Mouse (Mus musculus): Measurements from ENCODE around the gene Pou3f3. TPM values are rescaled to one million over a fixed set of nuclear protein-coding genes. Genes with fewer than 3 reads are reported as not detected.
A peak's percentile ranks its signal among the peaks of the same experiment; 100 is the strongest.

Pou3f3 gene
- polyA plus RNA-seq, 1 experiment from 2014 or later: 0.03 TPM

- H3K4me2 ChIP-seq: no peak overlapping the region
- H3K27me3 ChIP-seq (replicated peaks): peaks cover 98% of the 10 kb centered on the region
- H3K9me3 ChIP-seq: no peaks in the 10 kb centered on the region
- H3K9ac ChIP-seq: no peak overlapping the region
- peaks cover 9% of the 10 kb centered on the region for H3K4me1 ChIP-seq
- H3K27ac ChIP-seq (replicated peaks): no peak overlapping the region
- WGBS: 8% methylated on average over 4 of the region's 4 CpGs
- no peaks in the 10 kb centered on the region for H3K36me3 ChIP-seq
- ATAC-seq (ENCODE audit: extremely low read depth, insufficient number of reproducible peaks, low FRiP score, low TSS enrichment): no peak
- no peak overlapping the region for H3K4me3 ChIP-seq
These were observed 16.7 kb downstream of the Pou3f3 start for GRCm38 (mm10) chr1:42712311-42712690.

DNA sequence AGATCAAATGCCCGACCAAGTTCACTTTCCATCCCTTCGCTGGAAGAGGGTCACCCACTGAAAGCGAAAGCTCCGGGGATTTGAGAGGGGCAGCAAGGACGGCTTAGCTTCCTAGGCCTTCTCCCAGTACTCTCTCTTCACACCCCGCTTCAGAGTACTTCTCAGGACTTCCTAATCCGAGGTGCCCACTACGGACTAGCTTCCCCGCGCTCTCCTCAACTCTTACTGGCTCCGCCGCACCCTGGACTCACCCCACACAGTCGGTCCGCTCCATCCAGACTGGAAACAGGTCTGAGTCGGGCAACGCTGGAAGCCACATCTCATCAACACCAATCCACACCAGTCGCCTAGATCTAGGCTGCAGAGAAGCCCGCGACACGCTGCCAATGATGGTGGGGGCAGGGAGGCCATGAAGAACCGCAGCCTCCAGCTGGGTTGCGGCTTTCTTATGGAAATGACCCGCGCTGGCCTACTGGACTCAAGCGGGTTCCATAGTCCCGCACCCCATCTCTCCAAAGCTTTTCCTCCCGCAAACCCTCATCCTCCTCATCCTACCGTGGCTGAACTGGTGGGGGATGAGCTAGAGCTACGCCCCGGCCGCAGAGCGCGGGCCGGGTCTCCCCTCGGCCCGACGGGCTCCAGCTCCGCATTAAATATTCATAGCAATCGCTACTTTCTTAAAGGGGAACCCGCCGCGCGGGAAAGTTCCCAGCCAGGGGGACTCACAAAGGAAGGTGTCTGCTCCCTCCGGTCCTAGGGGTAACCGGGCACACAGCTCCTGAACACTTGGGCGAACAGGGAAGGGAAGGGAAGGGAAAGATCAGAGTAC, 17.8 kb downstream of the Pou3f3 start:
- Histone ChIP-seq H3K27ac (replicated peaks) (no peak overlapping the region), H3K9ac (peak overlapping the region; percentile 71), H3K4me1 (peaks cover 9% of the 10 kb centered on the region), H3K4me2 (peak overlapping the region; percentile 83), H3K9me3 (no peaks in the 10 kb centered on the region), H3K36me3 (no peaks in the 10 kb centered on the region), H3K4me3 (peak overlapping the region; percentile 50), H3K27me3 (replicated peaks) (peaks cover 96% of the 10 kb centered on the region)
- ATAC-seq (ENCODE audit: extremely low read depth, insufficient number of reproducible peaks, low FRiP score, low TSS enrichment): no peak
- WGBS: under 1% methylated on average over 46 of the region's 46 CpGs

DNA sequence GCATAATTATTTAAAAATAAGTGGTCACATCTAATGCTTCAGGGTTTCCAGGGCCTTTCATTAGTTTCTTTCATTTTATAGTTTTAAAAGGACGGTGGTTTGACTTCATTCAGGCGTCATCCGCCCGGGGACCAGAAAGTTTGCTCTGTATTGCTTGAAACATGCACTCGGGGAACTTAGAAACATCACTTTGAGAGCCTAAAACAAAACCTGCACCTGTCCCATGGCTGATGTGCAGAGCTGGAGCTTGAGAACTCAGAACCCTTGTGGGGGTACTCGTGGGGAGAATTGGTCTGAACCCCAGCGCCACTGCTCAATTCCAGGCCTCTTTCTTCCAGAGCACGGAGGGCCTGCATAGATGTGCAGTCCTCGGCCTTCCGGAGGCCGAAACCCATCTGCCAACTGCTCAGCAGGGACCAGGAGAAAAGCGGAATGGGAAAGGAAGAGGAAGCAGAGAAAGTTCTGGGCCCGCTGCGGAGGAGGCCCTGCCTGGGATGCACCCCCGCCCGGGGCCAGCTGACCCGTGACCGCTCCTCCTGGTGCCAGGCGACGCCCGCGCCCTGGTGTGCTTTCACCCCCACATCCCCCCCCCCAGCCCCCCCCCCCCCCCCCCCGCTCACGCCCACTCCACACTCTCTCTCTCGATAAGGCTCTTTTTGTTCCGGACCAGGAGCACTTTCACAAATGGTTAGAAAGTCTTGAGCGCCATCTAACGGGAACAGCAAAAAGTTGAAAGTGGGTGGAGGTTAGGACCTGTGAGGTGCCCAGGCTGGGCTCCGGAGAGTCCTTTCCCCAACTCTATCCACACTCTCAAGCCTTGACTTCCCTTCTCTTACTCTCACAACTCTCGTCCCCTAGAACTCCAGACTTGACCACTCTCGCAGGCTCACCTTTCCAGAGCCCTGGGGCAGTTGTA, 18.7 kb downstream of the Pou3f3 start:
- Histone ChIP-seq H3K27me3 (replicated peaks) (peaks cover 96% of the 10 kb centered on the region), H3K4me2 (peak overlapping the region; percentile 83), H3K27ac (replicated peaks) (no peak overlapping the region), H3K4me1 (peaks cover 9% of the 10 kb centered on the region), H3K9me3 (no peaks in the 10 kb centered on the region), H3K36me3 (no peaks in the 10 kb centered on the region), H3K4me3 (peak overlapping the region; percentile 50), H3K9ac (peak overlapping the region; percentile 71)
- WGBS: under 1% methylated on average over 29 of the region's 31 CpGs
- no peak for ATAC-seq (ENCODE audit: extremely low read depth, insufficient number of reproducible peaks, low FRiP score, low TSS enrichment)

DNA sequence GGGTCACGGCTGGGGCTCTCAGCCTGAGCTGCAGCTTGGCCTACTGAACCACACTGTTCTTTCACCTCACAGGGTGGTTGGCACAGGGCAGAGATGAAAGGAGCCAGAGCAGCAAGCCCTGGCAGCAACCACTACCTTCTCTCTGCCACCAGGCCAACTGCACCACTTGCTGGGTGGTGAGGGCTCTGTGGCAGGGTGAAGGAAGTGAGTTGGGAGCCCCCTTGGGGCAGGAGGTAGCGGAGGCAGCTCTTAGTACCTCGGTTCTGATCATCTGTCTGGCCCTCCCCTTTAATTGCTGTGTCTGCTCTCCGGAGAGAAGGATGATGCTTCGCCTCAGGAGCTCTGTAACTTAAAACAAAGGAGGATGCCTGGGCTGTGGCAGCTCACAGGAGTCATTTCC, 23.0 kb downstream of the Pou3f3 start:
- H3K4me3 ChIP-seq: no peak overlapping the region
- no peaks in the 10 kb centered on the region for H3K36me3 ChIP-seq
- H3K27ac ChIP-seq (replicated peaks): no peak overlapping the region
- H3K9ac ChIP-seq: no peak overlapping the region
- H3K4me1 ChIP-seq: peaks cover 5% of the 10 kb centered on the region
- WGBS: 23% methylated on average over 5 of the region's 5 CpGs
- no peaks in the 10 kb centered on the region for H3K9me3 ChIP-seq
- H3K27me3 ChIP-seq (replicated peaks): peaks cover 63% of the 10 kb centered on the region
- no peak for ATAC-seq (ENCODE audit: extremely low read depth, insufficient number of reproducible peaks, low FRiP score, low TSS enrichment)
- no peak overlapping the region for H3K4me2 ChIP-seq

- Histone ChIP-seq H3K27ac (replicated peaks) (no peak overlapping the region), H3K4me2 (no peak overlapping the region), H3K9ac (no peak overlapping the region), H3K27me3 (replicated peaks) (peaks cover 37% of the 10 kb centered on the region), H3K4me1 (peaks cover 12% of the 10 kb centered on the region), H3K4me3 (no peak overlapping the region), H3K36me3 (no peaks in the 10 kb centered on the region), H3K9me3 (no peaks in the 10 kb centered on the region)
- ATAC-seq (ENCODE audit: extremely low read depth, insufficient number of reproducible peaks, low FRiP score, low TSS enrichment): no peak
- WGBS: 69% methylated on average over 5 of the region's 5 CpGs
These were observed 25.8 kb downstream of the Pou3f3 start for GRCm38 (mm10) chr1:42721353-42721752.

DNA sequence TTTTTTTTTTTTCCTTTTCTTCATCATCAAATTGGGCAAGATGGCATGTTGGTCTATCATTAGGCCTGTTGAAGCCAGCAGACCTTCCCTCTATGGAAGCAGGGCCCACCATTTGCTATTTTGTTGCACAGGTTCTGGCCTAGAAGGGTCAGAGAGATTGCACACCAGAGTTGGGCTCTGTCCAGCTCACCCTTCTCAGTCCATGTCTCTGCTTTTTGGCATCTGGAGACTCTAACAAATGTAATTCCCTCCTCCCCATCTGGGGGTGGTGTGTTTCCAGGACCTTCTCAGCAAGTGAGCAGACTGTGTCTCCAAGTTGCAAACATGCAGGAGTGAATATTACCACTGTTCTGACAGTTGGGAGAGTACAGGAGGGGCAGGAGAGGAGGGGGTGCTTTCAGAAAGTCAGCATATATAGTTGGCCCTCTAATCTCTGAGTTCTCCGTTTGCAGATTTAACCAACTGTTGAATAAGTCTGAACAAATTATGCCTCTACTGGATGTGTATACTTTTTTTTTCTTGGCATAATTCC, 28.3 kb downstream of the Pou3f3 start:
- WGBS: 61% methylated on average over 1 of the region's 1 CpGs
- ATAC-seq (ENCODE audit: extremely low read depth, insufficient number of reproducible peaks, low FRiP score, low TSS enrichment): no peak
- H3K36me3 ChIP-seq: no peaks in the 10 kb centered on the region

GRCm38 (mm10) chr1:42724881-42725280, 29.3 kb downstream of the Pou3f3 start:
- no peak overlapping the region for H3K4me2 ChIP-seq
- H3K36me3 ChIP-seq: no peaks in the 10 kb centered on the region
- no peak for ATAC-seq (ENCODE audit: extremely low read depth, insufficient number of reproducible peaks, low FRiP score, low TSS enrichment)
- no peak overlapping the region for H3K27ac ChIP-seq (replicated peaks)
- H3K9ac ChIP-seq: no peak overlapping the region
- no peaks in the 10 kb centered on the region for H3K9me3 ChIP-seq
- WGBS: 63% methylated on average over 2 of the region's 2 CpGs
- H3K27me3 ChIP-seq (replicated peaks): peaks cover 4% of the 10 kb centered on the region; the same call in 1 of the 2 replicates
- H3K4me1 ChIP-seq: peaks cover 12% of the 10 kb centered on the region
- no peak overlapping the region for H3K4me3 ChIP-seq

More for the DNA sequence above, 28.3 kb downstream of the Pou3f3 start:
- Histone ChIP-seq H3K27me3 (replicated peaks) (peaks cover 14% of the 10 kb centered on the region), H3K9me3 (no peaks in the 10 kb centered on the region), H3K4me2 (no peak overlapping the region), H3K4me3 (no peak overlapping the region), H3K27ac (replicated peaks) (no peak overlapping the region), H3K4me1 (peaks cover 12% of the 10 kb centered on the region), H3K9ac (no peak overlapping the region)

DNA sequence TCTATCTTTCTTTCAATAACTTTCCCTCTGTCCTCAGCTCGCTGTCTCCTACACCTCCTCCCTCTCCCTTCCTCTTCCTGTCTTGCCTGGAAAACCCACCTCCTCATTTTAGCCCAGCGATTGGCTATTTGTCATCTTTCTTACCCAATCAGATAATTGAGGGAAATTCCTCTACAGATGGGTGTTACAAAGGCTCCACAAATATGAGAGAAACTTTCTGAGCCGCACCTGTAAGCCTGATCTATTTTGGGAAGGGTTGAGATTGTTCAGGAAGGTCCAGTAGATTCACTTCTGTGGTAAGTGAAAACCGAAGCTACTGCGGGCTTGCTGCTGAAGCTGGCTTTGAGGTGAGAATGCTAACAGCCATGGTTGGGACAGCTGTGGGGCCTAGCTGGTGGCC, 31.6 kb downstream of the Pou3f3 start:
- Histone ChIP-seq H3K4me2 (no peak overlapping the region), H3K27me3 (replicated peaks) (no peaks in the 10 kb centered on the region), H3K9ac (no peak overlapping the region), H3K4me1 (peaks cover 12% of the 10 kb centered on the region), H3K36me3 (no peaks in the 10 kb centered on the region), H3K27ac (replicated peaks) (no peak overlapping the region), H3K9me3 (no peaks in the 10 kb centered on the region), H3K4me3 (no peak overlapping the region)
- no peak for ATAC-seq (ENCODE audit: extremely low read depth, insufficient number of reproducible peaks, low FRiP score, low TSS enrichment)
- 73% methylated on average over 5 of the region's 5 CpGs for whole genome bisulfite sequencing

GRCm38 (mm10) chr1:42727676-42728075, 32.1 kb downstream of the Pou3f3 start:
- WGBS: 82% methylated on average over 7 of the region's 7 CpGs
- no peak for ATAC-seq (ENCODE audit: extremely low read depth, insufficient number of reproducible peaks, low FRiP score, low TSS enrichment)
- Histone ChIP-seq H3K9ac (no peak overlapping the region), H3K4me1 (peaks cover 12% of the 10 kb centered on the region), H3K4me3 (no peak overlapping the region), H3K27ac (replicated peaks) (no peak overlapping the region), H3K4me2 (no peak overlapping the region), H3K27me3 (replicated peaks) (no peaks in the 10 kb centered on the region), H3K9me3 (no peaks in the 10 kb centered on the region), H3K36me3 (no peaks in the 10 kb centered on the region)

- Histone ChIP-seq H3K27ac (replicated peaks) (no peak overlapping the region), H3K36me3 (no peaks in the 10 kb centered on the region), H3K27me3 (replicated peaks) (no peaks in the 10 kb centered on the region), H3K4me3 (no peak overlapping the region), H3K4me1 (no peaks in the 10 kb centered on the region), H3K4me2 (no peak overlapping the region), H3K9me3 (no peaks in the 10 kb centered on the region; the same call in 1 of the 2 replicates), H3K9ac (no peak overlapping the region)
- 71% methylated on average over 16 of the region's 16 CpGs for WGBS
- no peak for ATAC-seq (ENCODE audit: extremely low read depth, insufficient number of reproducible peaks, low FRiP score, low TSS enrichment)
These were observed 46.0 kb downstream of the Pou3f3 start for GRCm38 (mm10) chr1:42741383-42742241.

GRCm38 (mm10) chr1:42742242-42742560, 46.6 kb downstream of the Pou3f3 start:
- Histone ChIP-seq H3K9me3 (no peaks in the 10 kb centered on the region; the same call in 1 of the 2 replicates), H3K4me1 (no peaks in the 10 kb centered on the region), H3K36me3 (no peaks in the 10 kb centered on the region), H3K27ac (replicated peaks) (no peak overlapping the region), H3K4me2 (no peak overlapping the region), H3K27me3 (replicated peaks) (no peaks in the 10 kb centered on the region), H3K4me3 (no peak overlapping the region), H3K9ac (no peak overlapping the region)
- WGBS: 72% methylated on average over 4 of the region's 4 CpGs
- ATAC-seq (ENCODE audit: extremely low read depth, insufficient number of reproducible peaks, low FRiP score, low TSS enrichment): no peak
